17 mouse cellular contexts compared by ENCODE assay signal in genomic region chr2:92870139-92870836, GRCm38 (mm10). TPM values are rescaled to one million over a fixed set of nuclear protein-coding genes. Genes with fewer than 3 reads are reported as not detected.
DNase-seq lines count a peak whose midpoint lies in the region; ATAC-seq and TF ChIP-seq lines count a peak whose summit lies in the region.
"Had no signal": no experiment of that assay in that cellular context is flagged by ENCODE, and none has a peak within 500 bp of the region (broad histone marks: within the 10 kb centered on the region; RNA-seq: fewer than 3 reads in every experiment).

No protein-coding gene starts in this region.

- 14% methylated on average over 10 of the region's 10 CpGs for WGBS in embryonic facial prominence, embryonic 11.5 days
- WGBS in embryonic facial prominence, embryonic 10.5 days: 16% methylated on average over 10 of the region's 10 CpGs
- 12% methylated on average over 10 of the region's 10 CpGs for WGBS in forebrain, embryonic 15.5 days
- WGBS in hindbrain, postnatal 0 days: 18% methylated on average over 10 of the region's 10 CpGs
- 14% methylated on average over 10 of the region's 10 CpGs for WGBS in neural tube, embryonic 13.5 days

- H3K9ac ChIP-seq in embryonic facial prominence, embryonic 11.5 days (replicated peaks; ENCODE audit: low read length): no peak overlapping the region
- H3K9ac ChIP-seq in forebrain, embryonic 15.5 days (replicated peaks): no peak overlapping the region
- H3K9ac ChIP-seq in hindbrain, postnatal 0 days (replicated peaks; ENCODE audit: low read length): no peak overlapping the region
- H3K9ac ChIP-seq in neural tube, embryonic 13.5 days: no peak overlapping the region
- H3K9ac ChIP-seq: limb, embryonic 12.5 days; liver, embryonic 15.5 days had no signal

- H3K36me3 ChIP-seq in embryonic facial prominence, embryonic 11.5 days (replicated peaks; ENCODE audit: control insufficient read depth, insufficient read depth, low read depth, low read length): no peaks in the 10 kb centered on the region
- H3K36me3 ChIP-seq in embryonic facial prominence, embryonic 10.5 days (replicated peaks): no peaks in the 10 kb centered on the region
- H3K36me3 ChIP-seq in forebrain, embryonic 15.5 days: no peaks in the 10 kb centered on the region
- no peaks in the 10 kb centered on the region for H3K36me3 ChIP-seq in hindbrain, postnatal 0 days (ENCODE audit: insufficient read depth, low read length)
- H3K36me3 ChIP-seq in neural tube, embryonic 13.5 days: no peaks in the 10 kb centered on the region
- H3K36me3 ChIP-seq: limb, embryonic 12.5 days; liver, embryonic 15.5 days had no signal

- H3K27ac ChIP-seq in embryonic facial prominence, embryonic 11.5 days (replicated peaks; ENCODE audit: low read depth, low read length): no peak overlapping the region
- H3K27ac ChIP-seq in embryonic facial prominence, embryonic 10.5 days (replicated peaks): no peak overlapping the region
- H3K27ac ChIP-seq in forebrain, embryonic 15.5 days (replicated peaks): peak overlapping the region; percentile 39; the same call in 1 of the 2 replicates
- 0 out of 2 replicates have a peak overlapping the region, but pooled peaks have one; percentile 12 for H3K27ac ChIP-seq in hindbrain, postnatal 0 days
- peak overlapping the region; percentile 86 for H3K27ac ChIP-seq in neural tube, embryonic 13.5 days (replicated peaks)
- H3K27ac ChIP-seq: liver, embryonic 15.5 days had no signal

- H3K27me3 ChIP-seq in embryonic facial prominence, embryonic 11.5 days (ENCODE audit: control insufficient read depth, insufficient read depth, low read length): no peaks in the 10 kb centered on the region
- H3K27me3 ChIP-seq in embryonic facial prominence, embryonic 10.5 days (replicated peaks; ENCODE audit: low read depth, poor library complexity, severe bottlenecking): no peaks in the 10 kb centered on the region
- H3K27me3 ChIP-seq in forebrain, embryonic 15.5 days: no peaks in the 10 kb centered on the region
- no peaks in the 10 kb centered on the region for H3K27me3 ChIP-seq in hindbrain, postnatal 0 days (ENCODE audit: insufficient read depth, low read length)
- H3K27me3 ChIP-seq in neural tube, embryonic 13.5 days: no peaks in the 10 kb centered on the region
- H3K27me3 ChIP-seq: liver, embryonic 15.5 days had no signal

- H3K9me3 ChIP-seq in embryonic facial prominence, embryonic 11.5 days (replicated peaks; ENCODE audit: control insufficient read depth, low read length): no peaks in the 10 kb centered on the region
- H3K9me3 ChIP-seq in embryonic facial prominence, embryonic 10.5 days: no peaks in the 10 kb centered on the region
- no peaks in the 10 kb centered on the region for H3K9me3 ChIP-seq in forebrain, embryonic 15.5 days
- H3K9me3 ChIP-seq in hindbrain, postnatal 0 days (ENCODE audit: low read length): no peaks in the 10 kb centered on the region
- no peaks in the 10 kb centered on the region for H3K9me3 ChIP-seq in neural tube, embryonic 13.5 days
- H3K9me3 ChIP-seq: limb, embryonic 12.5 days; liver, embryonic 15.5 days had no signal

- no peak overlapping the region for H3K4me2 ChIP-seq in embryonic facial prominence, embryonic 11.5 days (ENCODE audit: low read depth, low read length)
- no peak overlapping the region for H3K4me2 ChIP-seq in forebrain, embryonic 15.5 days (replicated peaks)
- H3K4me2 ChIP-seq in hindbrain, postnatal 0 days (ENCODE audit: low read depth, low read length): no peak overlapping the region
- no peak overlapping the region for H3K4me2 ChIP-seq in neural tube, embryonic 13.5 days
- H3K4me2 ChIP-seq: heart, embryonic 11.5 days; limb, embryonic 12.5 days; liver, embryonic 15.5 days had no signal

- TF ChIP-seq CTCF in hindbrain, postnatal 0 days (IDR thresholded peaks at IDR 0.05; ENCODE audit: low read depth): no peak

- no peak for ATAC-seq in embryonic facial prominence, embryonic 11.5 days (replicated peaks; ENCODE audit: insufficient number of reproducible peaks, low FRiP score, low TSS enrichment, low read depth)
- no peak for ATAC-seq in forebrain, embryonic 15.5 days (replicated peaks)
- no peak for ATAC-seq in hindbrain, postnatal 0 days
- peak; percentile 78 for ATAC-seq in neural tube, embryonic 13.5 days (ENCODE audit: low read depth)

- no peak overlapping the region for H3K4me3 ChIP-seq in embryonic facial prominence, embryonic 11.5 days (ENCODE audit: low read depth, low read length)
- no peak overlapping the region for H3K4me3 ChIP-seq in embryonic facial prominence, embryonic 10.5 days
- H3K4me3 ChIP-seq in forebrain, embryonic 15.5 days: no peak overlapping the region
- H3K4me3 ChIP-seq in hindbrain, postnatal 0 days (ENCODE audit: low read length): no peak overlapping the region
- H3K4me3 ChIP-seq in neural tube, embryonic 13.5 days: no peak overlapping the region
- H3K4me3 ChIP-seq: limb, embryonic 12.5 days; liver, embryonic 15.5 days had no signal

- H3K4me1 ChIP-seq in embryonic facial prominence, embryonic 11.5 days (ENCODE audit: control insufficient read depth, insufficient read depth, low read length): no peaks in the 10 kb centered on the region
- H3K4me1 ChIP-seq in embryonic facial prominence, embryonic 10.5 days: peaks cover 26% of the 10 kb centered on the region
- H3K4me1 ChIP-seq in forebrain, embryonic 15.5 days: peaks cover 6% of the 10 kb centered on the region
- H3K4me1 ChIP-seq in hindbrain, postnatal 0 days (ENCODE audit: insufficient read depth, low read length): no peaks in the 10 kb centered on the region
- peaks cover 12% of the 10 kb centered on the region for H3K4me1 ChIP-seq in neural tube, embryonic 13.5 days (replicated peaks)
- H3K4me1 ChIP-seq: liver, embryonic 15.5 days had no signal

- peak; percentile 19 for DNase-seq in embryonic facial prominence, embryonic 11.5 days (ENCODE audit: low spot score)
- no peak for DNase-seq in embryonic facial prominence, embryonic 10.5 days (ENCODE audit: low spot score)
- no peak for DNase-seq in hindbrain, postnatal 0 days (ENCODE audit: low spot score)
- no peak for DNase-seq in thymus, postnatal 36 days
- DNase-seq in cerebellum, postnatal 14 days: no peak
- DNase-seq in ovary, adult 18-20 months (ENCODE audit: low spot score): no peak
- DNase-seq: cerebellum, adult 11 months; gastrocnemius, postnatal 10 days; heart, postnatal 4 days; kidney, adult 2 months; kidney, postnatal 4 days; lung, postnatal 14 days had no signal

RNA-seq across cellular contexts. Expression of gene Syt13, which starts 44.6 kb away (rescaled TPM):
- polyA plus RNA-seq in embryonic facial prominence, embryonic 11.5 days (2014; fragmentation: Nextera tagmentation; extraction: Ambion mirVana): 9.0 and 10.5 TPM in 2 replicates
- polyA plus RNA-seq in embryonic facial prominence, embryonic 10.5 days (2016; fragmentation: Nextera tagmentation; extraction: Ambion mirVana): 9.7 and 10.2 TPM in 2 replicates
- 21.8 and 30.0 TPM in 2 replicates for polyA plus RNA-seq in forebrain, embryonic 15.5 days (2015; fragmentation: Nextera tagmentation; extraction: Ambion mirVana)
- 145 and 146 TPM in 2 replicates for total RNA-seq in hindbrain, postnatal 0 days (2014; rRNA removed)
- 61.5 and 70.8 TPM in 2 replicates for polyA plus RNA-seq in hindbrain, postnatal 0 days (2015; fragmentation: Nextera tagmentation; extraction: Ambion mirVana)
- 46.8 and 52.3 TPM in 2 replicates for polyA plus RNA-seq in neural tube, embryonic 13.5 days (2015; fragmentation: Nextera tagmentation; extraction: Ambion mirVana)

Comparison
In these comparisons a context has a peak if more than half of its experiments do, and no peak if none do; other contexts are left out.
1. H3K27ac ChIP-seq: peak in forebrain, embryonic 15.5 days (single experiment), hindbrain, postnatal 0 days (single experiment) and neural tube, embryonic 13.5 days (single experiment); none in embryonic facial prominence, embryonic 11.5 days (single experiment) and embryonic facial prominence, embryonic 10.5 days (single experiment).